Mouse (Mus musculus) kidney, postnatal 25 days (tissue): ENCODE results near the gene Sv2b.
"Not testable (repeated sequence)": the region's sequence is repeated elsewhere in the genome, so short reads cannot be mapped to it uniquely, and the experiment has no call there.

ENCODE experiments used
- DNase-seq, 2 experiments: peaks; one replicate each; pipeline ENCODE4 v3.0.0; 2021; ENCODE audit warnings: mixed read lengths in 2 of 2

Gene Sv2b

DNA sequence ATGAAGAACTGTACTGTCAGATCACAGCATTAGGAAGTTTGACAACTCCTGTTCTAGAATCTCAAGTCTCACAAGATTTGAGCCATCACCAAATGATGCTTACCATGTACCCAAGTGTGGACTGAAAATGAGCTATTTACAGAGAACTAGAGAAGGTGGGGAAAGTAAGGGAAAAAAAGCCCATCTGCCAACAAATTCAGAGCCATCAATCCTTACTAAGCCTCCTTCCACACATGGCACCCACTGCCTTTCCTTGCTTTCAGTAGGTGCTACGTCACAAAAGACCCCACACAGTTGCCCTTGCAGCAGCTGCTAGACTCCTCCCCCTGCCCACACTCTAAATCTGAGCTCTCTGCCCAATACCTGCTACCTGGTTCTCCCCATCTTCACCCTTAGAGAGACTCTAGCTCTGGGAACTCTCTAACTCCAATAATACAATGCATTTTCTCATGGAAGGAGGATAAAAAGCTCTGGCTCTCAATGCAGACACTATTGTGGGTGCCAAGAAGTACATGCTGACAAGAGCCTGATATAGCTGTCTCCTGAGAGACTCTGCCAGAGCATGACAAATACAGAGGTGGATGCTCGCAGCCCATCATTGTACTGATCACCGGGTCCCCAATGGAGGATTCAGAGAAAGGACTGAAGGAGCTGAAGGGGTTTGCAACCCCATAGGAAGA is 101.0 kb downstream of the Sv2b start:
- DNase-seq: no peak

DNA sequence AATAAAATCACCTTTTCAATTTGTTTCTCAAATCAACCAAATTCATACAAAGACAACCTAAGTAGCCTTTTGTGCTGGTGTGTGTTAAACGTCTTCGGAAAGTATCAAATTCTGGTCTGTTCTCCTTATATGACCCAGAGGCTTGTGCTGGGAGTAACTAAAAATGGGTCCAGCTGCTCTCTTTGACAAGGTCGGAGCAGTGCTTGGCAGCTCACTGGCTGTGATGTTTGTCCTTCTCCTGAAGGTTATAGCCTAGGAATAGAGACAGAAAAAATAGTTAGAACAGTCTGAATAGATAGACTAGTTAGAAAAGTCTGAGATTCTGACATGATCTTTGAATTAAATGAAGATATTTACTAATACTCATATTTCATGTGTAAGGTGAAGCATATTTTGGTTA is 102.4 kb downstream of the Sv2b start:
- DNase-seq: no peak

DNA sequence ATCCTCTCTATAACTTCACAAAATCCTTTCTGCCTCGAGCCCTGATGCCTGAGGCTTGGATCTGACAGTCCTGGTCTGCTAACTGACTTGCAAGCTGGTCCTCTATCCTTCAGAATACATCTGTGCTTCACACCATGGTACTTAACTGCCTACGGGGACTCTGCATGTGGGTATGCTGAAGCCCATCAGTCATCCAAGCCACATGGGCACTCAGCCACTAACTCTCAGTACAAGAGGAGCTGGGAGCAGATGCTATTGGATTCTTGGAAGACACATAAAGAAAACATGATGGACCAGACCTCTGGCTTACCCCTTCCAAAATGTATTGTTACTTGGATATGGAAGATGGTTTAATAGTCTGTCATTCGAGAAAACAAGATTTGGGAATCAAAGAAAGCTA is 103.7 kb downstream of the Sv2b start:
- no peak for DNase-seq

DNA sequence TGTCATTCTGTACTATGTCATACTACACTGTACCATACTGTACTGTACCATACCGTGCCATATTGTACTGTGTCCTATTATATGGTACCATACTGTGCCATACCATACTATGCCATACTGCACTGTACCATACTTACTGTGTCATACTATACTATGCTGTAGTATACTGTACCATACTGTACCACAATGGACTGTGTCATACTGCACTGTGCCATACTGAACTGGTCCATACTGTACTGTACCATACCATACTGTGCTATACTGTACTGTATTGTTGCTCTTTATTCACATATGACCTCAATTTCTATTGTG is 114.2 kb downstream of the Sv2b start:
- not testable (repeated sequence) for DNase-seq

DNA sequence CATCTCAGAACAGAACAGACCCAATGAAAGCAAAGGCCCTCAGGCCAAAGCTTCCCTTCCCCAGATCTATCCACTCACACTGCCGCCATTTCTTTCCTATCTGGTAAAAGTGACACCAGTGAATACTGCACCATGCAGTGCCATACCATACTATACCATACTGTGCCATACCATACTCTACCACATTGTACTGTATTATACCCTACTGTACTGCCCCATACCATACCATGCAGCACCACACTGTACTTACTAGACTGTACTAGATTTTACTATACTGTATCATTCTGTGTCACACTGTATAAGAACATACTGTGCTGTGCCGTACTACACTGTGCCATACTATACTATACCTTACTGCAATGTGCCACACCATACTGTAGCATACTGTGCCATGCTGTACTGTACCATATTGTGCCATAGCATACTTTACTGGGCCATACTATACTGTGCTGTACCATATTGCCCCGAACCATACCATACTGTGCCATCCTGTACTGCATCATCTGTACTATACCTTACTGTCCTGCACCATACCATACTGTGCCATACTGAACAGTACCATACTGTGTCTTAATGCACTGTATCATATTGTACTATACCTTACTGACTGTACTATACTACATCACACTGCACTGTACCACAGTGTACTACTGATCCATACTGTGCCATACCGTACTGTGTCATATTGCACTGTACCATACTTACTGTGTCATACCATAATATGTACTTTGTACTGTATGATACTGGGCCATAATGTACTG is 114.7 kb downstream of the Sv2b start:
- DNase-seq: no peak

DNA sequence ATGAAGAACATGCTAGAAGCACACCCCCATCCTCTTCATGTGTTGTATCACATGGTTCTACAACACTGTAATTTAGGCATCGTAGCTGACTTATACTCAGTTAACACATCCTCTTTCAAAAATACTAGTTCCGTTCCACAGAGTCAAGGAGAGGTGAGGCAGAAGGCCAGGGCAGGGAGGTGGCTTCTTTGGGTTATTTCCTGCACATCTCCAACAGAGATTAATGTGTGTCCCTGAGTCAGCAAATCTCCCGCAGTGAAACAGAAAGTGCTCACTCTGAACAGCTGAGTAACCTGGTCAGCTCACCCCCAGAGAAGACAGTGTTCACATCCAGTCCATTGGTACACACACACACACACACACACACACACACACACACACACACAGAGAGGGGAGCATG is 118.9 kb downstream of the Sv2b start:
- no peak for DNase-seq

DNA sequence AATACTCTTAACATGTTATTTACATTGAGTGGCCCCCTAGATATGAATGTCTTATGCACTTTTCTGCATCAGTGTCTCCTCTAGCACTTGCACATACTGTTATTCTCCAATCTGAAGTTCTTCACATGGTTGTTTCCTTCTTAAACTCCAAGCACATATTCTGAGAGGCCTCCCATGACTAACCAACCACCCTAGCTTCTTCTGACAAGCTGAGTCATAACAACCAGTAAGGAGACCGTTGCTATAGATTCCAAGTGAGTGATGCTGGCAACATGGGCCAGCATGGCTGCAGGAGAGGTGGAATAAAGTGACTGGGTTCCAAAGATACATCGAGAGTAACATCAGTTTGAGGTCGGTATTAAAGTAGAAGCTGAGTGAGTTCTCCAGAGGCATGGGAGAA is 134.0 kb downstream of the Sv2b start:
- DNase-seq: no peak

DNA sequence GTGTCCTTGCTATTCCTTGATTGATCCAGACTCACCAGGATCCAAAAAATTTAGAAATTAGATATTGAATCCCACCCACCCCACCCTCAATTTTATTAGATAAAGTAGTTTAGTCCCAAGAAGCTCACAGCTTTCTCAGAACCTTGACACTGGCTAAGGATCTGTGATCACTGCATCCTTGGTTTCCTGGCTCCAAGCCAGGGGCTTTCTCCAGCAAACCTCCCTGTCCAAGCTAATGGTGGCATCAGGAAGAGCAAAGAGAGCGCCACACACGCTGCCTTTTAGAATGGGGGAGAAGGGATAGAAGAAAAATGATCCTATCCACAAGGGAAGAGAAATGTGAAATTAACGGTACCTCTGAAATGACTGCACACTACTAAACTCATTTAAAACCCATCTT is 141.6 kb downstream of the Sv2b start:
- DNase-seq: no peak

DNA sequence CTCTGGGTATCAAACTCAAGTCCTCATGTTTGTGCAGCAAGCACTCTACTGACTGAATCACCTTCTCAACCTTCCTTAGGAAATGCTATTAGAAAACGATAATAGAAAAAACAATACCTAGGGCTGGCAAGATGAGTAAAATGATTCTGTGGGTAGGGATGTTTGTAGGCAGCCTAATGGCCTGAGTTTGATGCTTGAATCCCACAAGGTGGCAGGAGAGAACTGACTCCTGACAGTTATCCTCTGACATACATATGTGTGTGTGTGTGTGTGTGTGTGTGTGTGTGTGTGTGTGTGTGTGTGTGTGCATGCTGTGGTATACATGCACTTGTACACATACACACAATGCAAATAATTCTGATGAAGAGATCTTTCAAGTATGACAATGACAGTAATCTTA is 161.9 kb downstream of the Sv2b start:
- no peak for DNase-seq

DNA sequence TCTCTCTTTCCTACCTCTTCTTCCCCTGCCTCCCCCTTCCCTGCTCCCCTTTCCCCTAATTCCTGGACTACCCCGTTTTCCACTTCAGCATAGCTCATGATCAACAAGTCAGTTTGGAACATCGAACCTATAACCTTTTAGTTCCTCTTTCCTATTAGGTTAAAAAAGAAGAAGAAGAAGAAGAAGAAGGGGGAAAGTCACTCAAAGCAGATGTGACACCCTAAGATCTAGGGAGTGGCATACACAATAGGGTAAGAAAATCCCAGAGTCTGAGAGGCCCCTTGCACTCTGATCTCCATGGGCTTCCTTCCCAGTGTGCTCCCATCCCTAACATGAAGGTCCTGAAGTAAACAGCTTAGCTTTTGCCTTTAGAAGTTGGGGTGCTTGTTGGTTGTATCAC is 166.3 kb downstream of the Sv2b start:
- no peak for DNase-seq

DNA sequence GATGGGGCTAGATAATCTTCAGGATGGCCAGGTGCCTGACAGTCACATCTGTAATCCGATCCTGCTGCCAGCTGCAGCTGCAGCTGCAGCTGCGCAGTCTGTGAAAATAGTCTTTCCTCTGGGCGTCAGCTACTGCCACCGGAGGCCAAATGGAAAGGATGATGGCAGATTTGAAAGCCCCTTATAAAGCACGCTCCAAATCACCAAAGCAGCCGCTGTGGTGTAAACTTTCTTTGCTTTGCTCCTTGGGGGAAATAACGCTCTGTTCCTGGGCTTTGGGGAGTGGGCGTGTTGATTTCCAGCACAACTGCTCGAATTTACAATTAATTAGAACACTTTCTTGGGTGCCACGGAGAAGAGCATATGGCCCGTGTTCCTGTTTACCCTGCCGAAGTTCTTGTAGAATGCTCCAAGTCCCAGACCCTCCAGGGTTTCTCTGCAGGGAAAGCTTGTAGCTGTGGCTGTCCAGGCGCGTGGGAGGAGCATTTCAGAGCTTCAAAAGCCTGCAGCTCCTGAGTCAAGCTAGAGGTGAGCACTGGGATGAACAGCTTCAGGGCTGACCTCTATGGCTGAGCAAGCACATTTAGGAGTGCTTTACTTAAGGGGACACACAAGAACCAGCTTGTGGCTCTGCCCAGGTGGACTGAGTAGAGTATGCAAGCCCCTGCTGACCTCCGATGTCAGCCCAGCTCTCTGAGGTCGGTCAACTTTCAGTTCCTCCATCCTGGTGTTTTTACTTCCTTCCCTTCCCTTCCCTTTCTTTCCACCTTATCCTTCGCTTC is 167.0 kb downstream of the Sv2b start:
- no peak for DNase-seq

DNA sequence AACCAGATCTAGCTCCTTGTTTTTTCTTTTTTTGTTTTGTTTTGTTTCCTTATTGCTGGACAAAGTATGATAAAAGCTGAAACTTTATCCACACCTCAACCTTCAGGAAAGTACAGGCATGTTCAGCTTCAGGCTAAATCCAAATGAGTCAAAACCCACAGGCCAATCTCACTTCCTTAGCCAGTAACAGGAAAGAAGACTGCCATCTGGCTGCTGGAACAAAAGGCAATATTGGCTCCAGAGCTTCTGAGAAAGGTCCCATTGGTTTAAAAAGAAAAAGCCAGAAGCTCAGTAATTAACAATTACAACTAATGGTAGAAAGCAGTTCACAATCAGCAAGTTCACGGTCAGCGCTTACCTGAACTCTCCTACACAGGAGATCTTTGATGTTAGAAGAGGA is 169.8 kb downstream of the Sv2b start:
- DNase-seq: no peak

DNA sequence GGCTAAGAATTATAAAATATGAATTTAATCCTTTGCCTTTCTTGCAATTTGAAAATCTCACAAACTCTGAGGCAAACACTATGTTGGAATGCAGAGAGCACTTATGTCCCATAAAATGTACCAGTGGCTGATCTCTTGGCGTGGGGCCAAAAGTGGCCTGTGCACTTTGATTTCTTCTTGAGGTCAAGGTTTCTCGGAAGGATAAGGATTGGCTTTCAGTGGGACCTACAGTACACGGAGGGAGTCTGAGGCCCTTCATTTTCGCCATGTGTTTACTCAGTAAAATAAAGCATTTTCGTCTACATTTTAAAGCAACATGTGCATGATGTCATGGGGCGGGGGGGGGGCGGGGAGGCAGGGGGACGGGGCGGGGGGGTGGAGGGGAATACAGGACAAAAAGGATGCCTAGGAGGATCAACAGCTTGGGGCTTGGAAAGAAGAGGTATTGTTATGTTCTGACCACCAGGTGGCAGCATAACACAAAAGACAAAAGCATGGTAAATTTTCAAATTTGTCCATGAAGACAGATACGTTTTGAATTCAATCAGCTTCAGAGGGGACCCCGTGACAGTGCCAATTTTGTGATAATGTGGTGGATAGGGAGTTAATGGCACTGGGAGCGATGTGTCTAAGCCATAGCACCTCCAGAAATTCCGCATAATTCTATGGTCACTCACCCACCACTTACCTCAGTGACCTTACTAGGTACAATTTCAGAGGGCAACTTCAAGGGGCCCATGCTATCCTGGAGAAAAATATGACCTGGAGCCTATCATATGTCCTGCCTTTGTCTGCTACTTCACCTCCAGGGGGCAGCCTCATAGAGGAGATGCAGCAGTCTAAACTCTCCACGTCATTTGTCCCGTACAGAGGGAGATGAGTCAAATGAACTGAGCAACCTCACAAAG is 174.1 kb downstream of the Sv2b start:
- DNase-seq: peak in 1 of 2 experiments; percentile 18

DNA sequence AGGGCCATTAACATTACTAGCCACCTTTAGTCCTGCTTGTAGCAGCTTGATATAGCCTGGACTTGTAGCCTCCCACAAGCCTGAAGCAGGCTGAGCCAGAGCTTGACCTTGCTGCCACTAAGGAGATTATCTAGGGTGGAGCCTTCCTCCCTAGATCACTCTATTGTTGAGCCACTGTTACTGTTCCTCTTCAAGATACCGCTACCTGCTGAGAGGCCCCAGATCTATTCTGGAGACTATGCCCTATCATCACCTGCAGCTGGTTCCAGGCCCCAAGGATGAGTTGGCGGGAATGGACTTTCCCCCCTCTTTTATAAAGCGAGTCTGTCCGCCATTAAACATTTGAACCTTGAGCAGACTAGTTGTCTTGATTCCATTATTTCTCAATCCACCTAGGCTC is 181.0 kb downstream of the Sv2b start:
- DNase-seq: no peak

DNA sequence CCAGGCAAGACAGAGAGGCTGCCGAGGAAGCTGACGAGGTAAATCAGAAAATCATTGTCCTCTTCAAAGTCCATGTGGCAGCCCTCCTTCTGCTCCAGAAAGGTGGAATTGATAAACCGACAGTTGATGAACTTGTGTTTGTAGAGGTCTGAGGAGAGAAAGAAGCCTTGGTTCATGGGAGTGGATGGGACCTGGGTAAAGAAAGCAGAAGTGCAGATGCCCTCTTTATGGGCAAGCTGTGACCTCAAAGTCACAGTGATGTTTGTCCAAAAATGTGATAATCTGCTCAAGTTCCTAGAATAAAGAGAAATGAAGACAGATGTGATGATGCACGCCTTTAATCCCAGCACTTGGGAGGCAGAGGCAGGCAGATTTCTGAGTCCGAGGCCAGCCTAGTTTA is 185.0 kb downstream of the Sv2b start:
- no peak for DNase-seq

DNA sequence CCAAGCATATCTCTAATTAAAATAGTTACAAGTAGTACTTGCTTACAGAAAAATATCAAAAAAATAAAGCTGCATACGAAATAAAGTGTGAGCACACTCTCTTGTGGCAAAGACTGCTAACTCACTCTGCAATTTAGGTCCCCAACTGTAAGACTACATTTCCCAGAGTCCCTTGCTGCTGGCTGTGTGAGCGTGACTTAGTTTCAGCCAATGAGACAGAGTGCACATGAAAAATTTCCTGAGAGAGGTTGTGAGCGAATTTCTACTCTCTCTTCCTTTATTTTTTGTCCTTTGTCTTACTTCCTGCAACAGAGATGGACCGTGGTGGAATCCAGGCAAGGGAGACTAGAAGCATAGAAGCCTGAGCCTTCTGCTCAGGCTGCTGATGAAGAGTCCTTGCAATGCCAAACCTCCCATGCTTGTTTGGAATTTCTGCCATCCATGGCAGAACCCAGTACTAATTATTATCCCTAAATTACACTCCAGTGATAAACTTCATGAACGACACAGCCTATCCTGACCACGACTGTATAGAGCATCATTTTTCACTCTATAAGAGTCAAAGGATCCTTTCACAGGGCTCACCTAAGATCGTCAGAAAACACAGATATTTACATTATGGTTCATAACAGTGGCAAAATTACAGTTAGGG is 190.9 kb downstream of the Sv2b start:
- peak; percentile 43 to 45 for DNase-seq

DNA sequence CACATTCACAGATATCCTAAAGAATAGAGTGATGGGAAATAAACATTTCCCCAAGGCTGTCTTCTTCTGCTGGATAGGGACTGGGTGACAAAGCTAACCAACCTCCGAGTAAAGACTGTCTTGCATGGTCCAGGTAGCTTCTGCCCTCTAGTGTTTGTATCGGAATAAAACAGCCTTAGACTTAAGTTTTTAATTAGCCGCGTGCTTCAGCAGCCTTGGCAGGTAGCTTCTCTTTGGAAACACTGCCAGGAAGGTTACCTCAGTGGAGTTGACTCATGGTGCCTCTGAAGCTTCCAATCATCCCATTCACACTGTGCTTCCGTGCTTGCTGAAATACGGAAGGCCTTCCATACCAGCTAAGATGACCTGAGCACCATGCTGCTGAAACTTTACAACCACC is 198.4 kb downstream of the Sv2b start:
- DNase-seq: peak in 1 of 2 experiments; percentile 39

DNA sequence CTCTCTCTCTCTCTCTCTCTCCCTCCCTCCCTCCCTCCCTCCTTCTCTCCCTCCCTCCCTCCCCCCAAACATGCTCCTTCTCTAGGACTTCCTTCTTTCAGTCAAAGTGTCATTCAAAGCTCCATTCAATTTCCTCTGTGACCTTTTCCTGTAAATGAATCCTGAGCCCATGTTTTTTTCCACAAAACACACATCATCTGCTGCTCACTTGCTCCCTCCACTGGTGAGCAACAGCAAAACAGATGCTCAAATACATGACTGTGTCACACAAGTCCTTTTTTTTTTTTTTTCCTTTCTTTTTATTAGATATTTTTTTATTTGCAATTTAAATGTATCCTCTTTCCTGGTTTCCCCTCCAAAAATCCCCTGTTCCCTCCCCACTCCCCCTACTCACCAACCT is 201.6 kb downstream of the Sv2b start:
- DNase-seq: peak; percentile 47 to 59

DNA sequence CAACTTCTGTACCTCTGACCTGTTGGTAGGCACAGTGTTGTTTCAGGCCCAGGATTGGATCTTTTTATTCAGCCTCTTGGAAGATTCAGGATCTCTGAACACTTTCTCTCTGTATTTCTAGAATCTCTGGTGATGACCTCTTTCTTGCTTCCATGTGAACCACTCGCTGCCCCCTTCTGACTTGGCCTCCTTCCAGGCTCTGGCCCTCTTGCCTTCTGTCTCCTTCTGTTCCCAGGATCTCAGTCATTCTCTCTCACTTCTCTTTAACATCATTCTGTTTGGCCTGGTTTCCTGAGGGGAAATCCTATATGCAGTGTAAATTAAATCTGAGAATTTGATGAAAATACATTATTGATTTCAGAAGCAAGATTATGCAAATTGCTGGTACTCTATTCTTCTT is 205.2 kb downstream of the Sv2b start:
- no peak for DNase-seq

DNA sequence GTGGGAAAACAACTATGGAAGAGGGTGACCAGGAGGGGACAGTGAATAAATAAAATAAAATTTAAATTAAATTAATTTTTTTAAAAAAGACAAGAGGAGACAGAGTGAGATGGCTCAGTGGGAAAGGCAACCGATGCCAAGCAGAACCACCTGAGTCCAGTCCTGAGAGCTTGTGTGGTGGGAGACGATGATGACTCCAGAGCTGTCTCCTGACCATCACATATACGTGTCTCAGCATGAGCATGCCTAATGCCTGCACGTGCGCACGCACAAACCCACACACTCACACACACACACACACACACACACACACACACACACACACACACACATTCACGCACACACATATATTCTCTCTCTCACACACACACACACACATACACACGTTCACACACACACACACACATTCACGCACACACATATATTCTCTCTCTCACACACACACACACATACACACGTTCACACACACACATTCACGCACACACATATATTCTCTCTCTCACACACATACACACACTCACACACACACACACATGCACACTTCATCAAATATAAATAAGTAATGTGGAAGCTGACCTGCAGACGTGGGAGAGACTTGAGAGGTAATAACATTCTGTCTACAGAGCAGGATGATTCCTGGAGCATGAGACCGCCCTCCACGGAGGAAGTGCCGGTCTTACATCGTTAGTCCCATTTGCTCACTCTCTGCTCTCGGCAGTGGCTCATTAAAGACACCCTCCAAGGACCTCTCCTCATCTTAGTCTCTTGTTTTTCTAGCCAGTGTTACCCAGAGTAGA is 206.3 kb downstream of the Sv2b start:
- DNase-seq: no peak

DNA sequence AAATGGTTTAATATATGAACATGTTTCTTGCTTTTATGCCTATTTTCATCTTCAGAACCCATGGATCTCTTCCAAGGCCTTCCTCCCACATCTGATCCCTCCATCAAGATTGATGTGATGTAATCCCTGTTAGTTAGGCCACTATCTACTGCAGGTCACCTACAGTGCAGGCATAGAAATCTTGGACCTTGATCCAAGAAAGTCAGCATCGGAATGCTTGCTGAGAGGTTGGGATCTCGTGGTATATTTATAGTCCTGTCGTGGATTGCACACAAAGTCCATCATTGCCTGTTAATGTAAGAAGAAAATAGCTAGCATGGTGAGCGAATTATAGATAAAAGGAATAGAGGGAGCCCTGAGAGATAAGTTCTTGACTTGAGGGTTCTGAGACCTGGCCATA is 223.6 kb downstream of the Sv2b start:
- no peak for DNase-seq

DNA sequence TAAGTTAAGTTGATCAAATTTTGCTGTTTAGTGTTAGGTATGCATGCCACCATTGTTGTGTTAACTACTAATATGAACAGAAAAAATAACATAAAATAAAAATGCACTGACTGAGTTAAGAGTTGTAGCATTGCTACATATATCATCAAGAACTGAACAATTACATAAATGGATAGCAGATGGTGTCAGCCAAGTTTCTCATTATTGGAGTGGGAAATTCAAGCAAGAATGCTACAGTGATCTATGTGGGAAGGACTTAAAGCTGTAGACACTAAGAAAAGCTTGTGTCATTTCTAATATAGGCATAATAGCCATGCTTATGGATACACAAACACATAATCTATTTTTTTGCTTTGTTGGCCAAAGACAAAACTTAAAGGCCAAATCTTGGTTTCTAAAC is 228.9 kb downstream of the Sv2b start:
- no peak for DNase-seq
